Mouse (Mus musculus) liver, adult 2 months (tissue): Measurements from ENCODE around the gene Trabd2b. TPM values are rescaled to one million over a fixed set of nuclear protein-coding genes. Genes with fewer than 3 reads are reported as not detected.

Experiments used
- DNase-seq: peaks from one replicate; pipeline ENCODE4 v3.0.0-alpha.2; 2011; ENCODE audit warnings: low read depth, low spot score; ENCODE audit errors: extremely low read depth
- H3K27ac ChIP-seq: fragments of 200-500 bp; replicated peaks from 2 replicates; pipeline ENCODE4 v1.5.1; 2012; ENCODE audit warnings: low read depth, mild to moderate bottlenecking, control low read depth, inconsistent platforms, low read length; ENCODE audit not compliant: insufficient read depth
- H3K27me3 ChIP-seq: fragments of 200-500 bp; 2 replicates; pipeline ENCODE4 v1.6.1; 2012; ENCODE audit warnings: mild to moderate bottlenecking, moderate library complexity, low read length, inconsistent platforms; ENCODE audit not compliant: control insufficient read depth, insufficient read depth
- H3K36me3 ChIP-seq: fragments of 200-500 bp; 2 replicates; pipeline ENCODE4 v1.6.1; 2012; ENCODE audit warnings: low read length, inconsistent platforms; ENCODE audit not compliant: control insufficient read depth, insufficient read depth
- H3K4me1 ChIP-seq: fragments of 200-500 bp; 2 replicates; pipeline ENCODE4 v1.6.1; 2011; ENCODE audit warnings: low read length; ENCODE audit not compliant: control insufficient read depth, insufficient read depth
- H3K4me3 ChIP-seq: fragments of 200-500 bp; 2 replicates; pipeline ENCODE4 v1.5.1; 2011; ENCODE audit warnings: low read depth, mild to moderate bottlenecking, control low read depth, low read length, moderate library complexity; ENCODE audit not compliant: insufficient read depth
- H3K79me2 ChIP-seq: fragments of 200-500 bp; 2 replicates; pipeline ENCODE4 v1.6.1; 2012; ENCODE audit warnings: inconsistent platforms, mild to moderate bottlenecking, low read length, moderate library complexity; ENCODE audit not compliant: control insufficient read depth, insufficient read depth
- H3K9ac ChIP-seq: fragments of 200-500 bp; 2 replicates; pipeline ENCODE4 v1.6.1; 2012; ENCODE audit warnings: low read depth, mild to moderate bottlenecking, control low read depth, inconsistent platforms, low read length
- CTCF ChIP-seq: fragments of 200-500 bp; IDR thresholded peaks from 2 replicates; pipeline ENCODE4 v1.5.1; 2011; ENCODE audit warnings: low read depth, low read length, control low read depth
- POLR2A ChIP-seq: fragments of 200-500 bp; IDR thresholded peaks from 2 replicates; pipeline ENCODE4 v1.6.1; 2011; ENCODE audit warnings: low read length, control low read depth; ENCODE audit not compliant: insufficient read depth; ENCODE audit errors: extremely low read depth
- WGBS: fragments of 180-500 bp; shearing (Covaris S2); methylation state at CpG from one replicate; pipeline ENCODE4 v1.1.7; 2018; 5-methylcytosine and 5-hydroxymethylcytosine counted together
- polyA plus RNA-seq: library from polyadenylated mRNA; depleted of rRNA; stranded (reverse); fragments of >200 nt; gene quantifications from 2 replicates; pipeline ENCODE4 v1.2.3, GENCODE M21; 2012
- total RNA-seq: library from RNA; depleted of rRNA; stranded (reverse); fragments of >200 nt; gene quantifications from 2 replicates; pipeline ENCODE4 v1.2.3, GENCODE M21; 2014

Gene Trabd2b
- total and polyA plus RNA-seq, 2 experiments: 0.09 to 0.10 TPM

- WGBS: 88% methylated on average over 4 of the region's 4 CpGs
- H3K36me3 ChIP-seq: no peaks in the 10 kb centered on the region
- no peak overlapping the region for H3K27ac ChIP-seq
- no peak overlapping the region for H3K9ac ChIP-seq
- no peaks in the 10 kb centered on the region for H3K4me1 ChIP-seq
- no peak for DNase-seq
- TF ChIP-seq CTCF: no peak
- no peak for TF ChIP-seq POLR2A
- no peaks in the 10 kb centered on the region for H3K27me3 ChIP-seq
- H3K4me3 ChIP-seq: no peak overlapping the region
- no peaks in the 10 kb centered on the region for H3K79me2 ChIP-seq
Observed at GRCm38 (mm10) chr4:114612827-114613226, 206.3 kb downstream of the Trabd2b start.

- Histone ChIP-seq H3K36me3 (no peaks in the 10 kb centered on the region), H3K79me2 (no peaks in the 10 kb centered on the region), H3K4me3 (no peak overlapping the region), H3K9ac (no peak overlapping the region), H3K27me3 (no peaks in the 10 kb centered on the region), H3K4me1 (no peaks in the 10 kb centered on the region), H3K27ac (no peak overlapping the region)
- TF ChIP-seq CTCF: no peak
- TF ChIP-seq POLR2A: no peak
- DNase-seq: no peak
- WGBS: 48% methylated on average over 1 of the region's 1 CpGs
Observed at GRCm38 (mm10) chr4:114614086-114614485, 207.6 kb downstream of the Trabd2b start.

- Histone ChIP-seq H3K4me1 (no peaks in the 10 kb centered on the region), H3K27ac (no peak overlapping the region), H3K79me2 (no peaks in the 10 kb centered on the region), H3K27me3 (no peaks in the 10 kb centered on the region), H3K9ac (no peak overlapping the region), H3K36me3 (no peaks in the 10 kb centered on the region), H3K4me3 (no peak overlapping the region)
- no peak for DNase-seq
- TF ChIP-seq CTCF (no peak), POLR2A (no peak)
- 83% methylated on average over 4 of the region's 4 CpGs for WGBS
Observed at GRCm38 (mm10) chr4:114615765-114616164, 209.2 kb downstream of the Trabd2b start.

GRCm38 (mm10) chr4:114622929-114623328 is 216.4 kb downstream of the Trabd2b start:
- H3K9ac ChIP-seq: no peak overlapping the region
- H3K27me3 ChIP-seq: no peaks in the 10 kb centered on the region
- 41% methylated on average over 5 of the region's 5 CpGs for WGBS
- H3K4me3 ChIP-seq: no peak overlapping the region
- no peaks in the 10 kb centered on the region for H3K36me3 ChIP-seq
- H3K27ac ChIP-seq: no peak overlapping the region
- TF ChIP-seq CTCF (no peak), POLR2A (no peak)
- H3K79me2 ChIP-seq: no peaks in the 10 kb centered on the region
- no peak for DNase-seq
- no peaks in the 10 kb centered on the region for H3K4me1 ChIP-seq

GRCm38 (mm10) chr4:114624114-114624910 is 217.8 kb downstream of the Trabd2b start:
- Histone ChIP-seq H3K4me1 (no peaks in the 10 kb centered on the region), H3K27ac (no peak overlapping the region), H3K4me3 (no peak overlapping the region), H3K36me3 (no peaks in the 10 kb centered on the region), H3K27me3 (no peaks in the 10 kb centered on the region), H3K9ac (no peak overlapping the region), H3K79me2 (no peaks in the 10 kb centered on the region)
- TF ChIP-seq CTCF (no peak), POLR2A (no peak)
- WGBS: 37% methylated on average over 3 of the region's 3 CpGs
- DNase-seq: no peak

- no peak for DNase-seq
- TF ChIP-seq CTCF (no peak), POLR2A (no peak)
- Histone ChIP-seq H3K36me3 (no peaks in the 10 kb centered on the region), H3K27me3 (no peaks in the 10 kb centered on the region), H3K4me3 (no peak overlapping the region), H3K4me1 (no peaks in the 10 kb centered on the region), H3K79me2 (no peaks in the 10 kb centered on the region), H3K9ac (no peak overlapping the region), H3K27ac (no peak overlapping the region)
- 31% methylated on average over 4 of the region's 4 CpGs for WGBS
Observed at GRCm38 (mm10) chr4:114625357-114625756, 218.8 kb downstream of the Trabd2b start.
